Mouse (Mus musculus) midbrain, embryonic 14.5 days (tissue): ENCODE measurements around the gene Vmn1r189. TPM values are rescaled to one million over a fixed set of nuclear protein-coding genes. Genes with fewer than 3 reads are reported as not detected.
"Not testable (repeated sequence)": the region's sequence is repeated elsewhere in the genome, so short reads cannot be mapped to it uniquely, and the experiment has no call there.

Experiments
- ATAC-seq: fragments of 200-750 bp; cut with Nextera tagmentation; 2 replicates; pipeline ENCODE4 v1.8.0; 2017; ENCODE audit warnings: moderate number of reproducible peaks, moderate library complexity; ENCODE audit not compliant: low FRiP score, low TSS enrichment
- DNase-seq: peaks from one replicate; pipeline ENCODE4 v3.0.0-alpha.2; 2015
- H3K27ac ChIP-seq: fragments of 300-500 bp; sonication (generic); replicated peaks from 2 replicates; pipeline ENCODE4 v1.5.1; 2014; ENCODE audit warnings: mild to moderate bottlenecking, low read depth, low read length, moderate library complexity
- H3K27me3 ChIP-seq: fragments of 300-500 bp; sonication (generic); 2 replicates; pipeline ENCODE4 v1.6.1; 2014; ENCODE audit warnings: low read length, control low read depth, mixed read lengths; ENCODE audit not compliant: control insufficient read depth, insufficient read depth
- H3K36me3 ChIP-seq: fragments of 300-500 bp; sonication (generic); 2 replicates; pipeline ENCODE4 v1.6.1; 2014; ENCODE audit warnings: low read length, control low read depth; ENCODE audit not compliant: control insufficient read depth, insufficient read depth
- H3K4me1 ChIP-seq: fragments of 300-500 bp; sonication (generic); 2 replicates; pipeline ENCODE4 v1.6.1; 2014; ENCODE audit warnings: mild to moderate bottlenecking, antibody characterized with exemption, low read length, control low read depth; ENCODE audit not compliant: control insufficient read depth, insufficient read depth
- H3K4me2 ChIP-seq: fragments of 300-500 bp; sonication (generic); 2 replicates; pipeline ENCODE4 v1.6.1; 2014; ENCODE audit warnings: mild to moderate bottlenecking, low read length, moderate library complexity
- H3K4me3 ChIP-seq: fragments of 300-500 bp; sonication (generic); replicated peaks from 2 replicates; pipeline ENCODE4 v1.5.1; 2014; ENCODE audit warnings: low read depth, low read length
- H3K9ac ChIP-seq: fragments of 300-500 bp; sonication (generic); replicated peaks from 2 replicates; pipeline ENCODE4 v1.6.1; 2014; ENCODE audit warnings: mild to moderate bottlenecking, low read length, moderate library complexity
- H3K9me3 ChIP-seq: fragments of 300-500 bp; sonication (generic); 2 replicates; pipeline ENCODE4 v1.6.1; 2016; ENCODE audit warnings: low read length, control low read depth, mixed read lengths; ENCODE audit not compliant: control insufficient read depth
- WGBS: fragments of 180-500 bp; shearing (Covaris S2); extraction: QIAGEN DNeasy Blood & Tissue Kit; methylation state at CpG from one replicate; pipeline ENCODE4 v1.1.7; 2014; 5-methylcytosine and 5-hydroxymethylcytosine counted together
- polyA plus RNA-seq: library from polyadenylated mRNA; unstranded; fragments of >200 nt; fragmentation: Nextera tagmentation; extraction: Ambion mirVana; gene quantifications from 2 replicates; pipeline ENCODE4 v1.2.1, GENCODE M21; 2014

Vmn1r189 gene
- polyA plus RNA-seq, result not detected in 2 replicates

DNA sequence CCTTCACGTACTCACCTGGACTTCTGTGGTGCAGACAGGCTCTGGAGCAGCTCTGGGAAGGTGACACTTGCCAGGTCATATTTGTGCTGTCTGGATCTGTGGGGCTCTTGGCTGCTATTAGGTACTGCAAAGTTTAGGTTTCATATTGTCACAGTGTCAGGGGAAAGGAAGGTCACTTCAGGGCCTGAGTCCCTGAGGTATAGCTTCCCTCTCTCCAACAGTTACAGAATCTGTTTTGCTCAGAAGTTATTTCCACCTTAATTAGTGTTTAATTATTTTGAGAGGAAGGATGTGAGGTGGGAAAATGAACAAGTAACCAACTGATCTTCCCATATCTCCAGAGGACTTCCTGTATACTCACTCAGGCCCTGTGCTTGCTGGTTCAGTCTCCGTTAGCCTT lies at the start of gene Vmn1r189:
Gene Vmn1r189, minus strand, starts transcription at position 101 of the 400 bp plus-strand sequence.
- H3K27ac ChIP-seq, DNase-seq, H3K4me3 ChIP-seq, H3K4me2 ChIP-seq, H3K36me3 ChIP-seq, H3K9me3 ChIP-seq, H3K27me3 ChIP-seq, ATAC-seq, H3K4me1 ChIP-seq, H3K9ac ChIP-seq: not testable (repeated sequence)
- 89% methylated on average over 2 of the region's 2 CpGs for WGBS

DNA sequence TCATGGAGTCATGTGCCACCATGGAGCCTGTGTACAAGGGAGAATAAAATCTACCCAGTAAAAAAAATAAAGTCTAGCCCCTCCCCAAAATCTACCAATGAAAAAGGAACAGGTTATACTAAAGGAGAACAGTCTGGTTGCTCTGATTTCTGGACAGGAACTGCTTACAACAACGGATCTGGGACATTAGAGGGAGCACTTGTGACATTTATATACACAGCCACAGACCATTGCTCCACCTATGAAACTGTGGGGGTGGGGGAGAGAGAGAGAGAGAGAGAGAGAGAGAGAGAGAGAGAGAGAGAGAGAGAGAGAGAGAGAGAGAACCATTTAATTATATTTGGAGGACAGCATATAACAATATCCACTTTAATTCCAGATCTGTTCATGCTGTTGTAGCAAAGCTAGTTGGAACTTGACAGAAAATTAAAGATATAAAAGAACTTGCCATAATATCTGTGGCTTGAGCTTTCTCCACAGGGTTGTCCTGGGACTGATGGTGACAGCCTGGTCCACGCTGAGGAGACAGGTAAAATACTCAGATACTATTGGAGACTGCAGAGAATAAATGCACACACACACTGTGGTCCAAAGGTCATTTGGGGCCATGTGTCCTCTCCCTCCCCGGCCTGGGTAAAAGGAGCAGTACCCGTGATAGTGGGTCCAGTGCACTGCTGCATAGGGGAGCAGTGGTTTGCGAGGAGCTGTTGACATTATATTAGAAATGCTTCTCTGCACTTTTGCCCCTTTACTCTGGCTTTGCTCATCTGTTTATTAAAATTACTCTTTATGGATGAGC lies 31.1 kb upstream of the Vmn1r189 start:
- not testable (repeated sequence) for H3K27me3 ChIP-seq, H3K9me3 ChIP-seq, H3K4me1 ChIP-seq, H3K27ac ChIP-seq, ATAC-seq, H3K4me2 ChIP-seq, H3K4me3 ChIP-seq, H3K36me3 ChIP-seq, H3K9ac ChIP-seq
- peak; percentile 4 for DNase-seq
- 82% methylated on average over 5 of the region's 5 CpGs for WGBS

DNA sequence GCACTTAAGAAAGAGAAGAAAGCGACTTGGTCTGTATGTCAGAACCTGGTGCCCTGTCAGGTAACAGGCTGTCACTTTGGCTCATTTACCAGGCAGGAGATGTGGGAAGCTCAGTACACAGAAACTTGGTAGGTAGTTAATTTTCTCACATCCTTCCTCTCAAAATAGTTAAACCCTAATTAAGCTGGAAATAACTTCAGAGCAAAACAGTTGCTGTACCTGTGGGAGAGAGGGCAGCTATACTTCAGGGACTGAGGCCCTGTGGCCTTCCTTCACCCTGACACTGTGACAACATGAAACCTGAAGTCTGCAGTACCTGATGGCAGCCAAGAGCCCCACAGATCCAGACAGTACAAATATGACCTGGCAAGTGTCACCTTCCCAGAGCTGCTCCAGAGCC lies 21.5 kb downstream of the Vmn1r189 start, which contains the start of gene Vmn1r188:
Gene Vmn1r188, plus strand, starts transcription at position 301 of the 400 bp plus-strand sequence.
- not testable (repeated sequence) for H3K4me2 ChIP-seq, H3K4me3 ChIP-seq, ATAC-seq, DNase-seq, H3K4me1 ChIP-seq, H3K9me3 ChIP-seq, H3K9ac ChIP-seq, H3K36me3 ChIP-seq, H3K27me3 ChIP-seq, H3K27ac ChIP-seq
- WGBS, result 100% methylated on average over 1 of the region's 1 CpGs

DNA sequence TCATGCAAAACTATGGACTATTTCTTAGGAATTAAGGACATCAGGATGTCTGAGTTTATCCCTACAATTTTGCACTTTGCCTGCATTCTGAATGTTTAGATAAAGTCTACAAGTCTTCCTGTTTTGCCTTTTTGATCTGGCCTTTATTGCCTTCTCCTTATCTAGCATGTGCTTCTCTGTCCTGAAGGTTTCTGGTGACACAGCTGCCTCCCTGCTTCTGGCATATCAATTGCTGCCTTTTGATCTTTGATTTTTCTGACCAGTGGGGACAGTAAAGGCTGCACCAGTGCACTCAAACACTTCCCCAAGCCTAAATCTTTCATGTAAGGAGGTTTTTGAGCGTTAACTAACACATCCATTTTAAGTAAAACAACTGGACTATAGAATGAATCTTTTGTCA lies 42.2 kb downstream of the Vmn1r189 start:
- H3K27ac ChIP-seq, result no peak overlapping the region
- no peaks in the 10 kb centered on the region for H3K36me3 ChIP-seq
- DNase-seq, result no peak
- ATAC-seq, result no peak
- no peak overlapping the region for H3K9ac ChIP-seq
- no peaks in the 10 kb centered on the region for H3K4me1 ChIP-seq
- H3K4me3 ChIP-seq, result no peak overlapping the region
- no peaks in the 10 kb centered on the region for H3K27me3 ChIP-seq
- H3K9me3 ChIP-seq, result peaks cover 3% of the 10 kb centered on the region; the same call in 1 of the 2 replicates
- WGBS, result 74% methylated on average over 1 of the region's 1 CpGs
- H3K4me2 ChIP-seq, result no peak overlapping the region

DNA sequence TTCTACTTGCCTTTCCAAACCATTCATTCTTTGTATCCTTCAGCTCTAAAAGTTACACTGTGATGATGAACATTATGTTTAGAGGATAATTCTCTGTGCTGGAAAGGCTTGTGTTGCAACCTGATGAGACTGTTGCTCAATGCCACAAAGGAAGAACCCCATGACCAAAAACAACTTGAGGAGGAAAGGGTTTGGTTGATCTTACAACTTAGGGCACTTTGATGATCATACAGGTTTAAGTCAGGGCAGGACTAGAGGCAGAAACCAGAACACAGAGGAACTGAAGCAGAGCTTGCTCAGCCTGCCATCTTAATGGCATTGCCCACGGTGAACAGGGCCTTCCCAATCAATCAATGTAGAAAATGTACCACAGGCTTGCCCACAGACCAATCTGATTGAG lies 44.2 kb downstream of the Vmn1r189 start:
- Histone ChIP-seq H3K9me3 (peaks cover 2% of the 10 kb centered on the region; the same call in 1 of the 2 replicates), H3K4me2 (no peak overlapping the region), H3K9ac (no peak overlapping the region), H3K4me3 (no peak overlapping the region), H3K27ac (no peak overlapping the region), H3K36me3 (no peaks in the 10 kb centered on the region), H3K4me1 (no peaks in the 10 kb centered on the region), H3K27me3 (no peaks in the 10 kb centered on the region)
- no peak for ATAC-seq
- DNase-seq, result no peak
- WGBS, result 75% methylated on average over 1 of the region's 1 CpGs

DNA sequence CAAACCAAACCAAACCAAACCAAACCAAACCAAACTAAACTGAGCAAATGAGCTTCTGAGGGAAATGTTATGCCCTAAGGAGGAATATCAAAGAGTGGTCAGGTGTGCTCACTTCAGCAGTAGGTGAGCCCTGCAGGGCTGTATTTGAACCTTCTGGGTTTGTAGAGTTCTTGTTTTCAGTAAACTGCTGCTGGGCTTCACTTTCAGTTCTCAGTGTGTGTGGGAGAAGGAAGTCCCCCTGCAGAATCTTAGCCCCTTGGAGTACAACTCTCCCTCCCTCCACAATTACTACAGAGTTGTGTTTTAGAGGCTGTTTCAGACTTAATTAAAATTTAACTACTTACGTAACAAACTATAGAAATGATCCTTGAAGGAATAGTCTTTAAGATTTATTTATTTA lies 51.9 kb downstream of the Vmn1r189 start:
- H3K4me2 ChIP-seq, result no peak overlapping the region
- no peaks in the 10 kb centered on the region for H3K9me3 ChIP-seq
- H3K4me1 ChIP-seq, result peaks cover 4% of the 10 kb centered on the region; the same call in 1 of the 2 replicates
- 94% methylated on average over 1 of the region's 1 CpGs for WGBS
- no peak overlapping the region for H3K9ac ChIP-seq
- no peak overlapping the region for H3K4me3 ChIP-seq
- H3K27ac ChIP-seq, result no peak overlapping the region
- H3K27me3 ChIP-seq, result no peaks in the 10 kb centered on the region
- DNase-seq, result no peak
- ATAC-seq, result no peak
- no peaks in the 10 kb centered on the region for H3K36me3 ChIP-seq

DNA sequence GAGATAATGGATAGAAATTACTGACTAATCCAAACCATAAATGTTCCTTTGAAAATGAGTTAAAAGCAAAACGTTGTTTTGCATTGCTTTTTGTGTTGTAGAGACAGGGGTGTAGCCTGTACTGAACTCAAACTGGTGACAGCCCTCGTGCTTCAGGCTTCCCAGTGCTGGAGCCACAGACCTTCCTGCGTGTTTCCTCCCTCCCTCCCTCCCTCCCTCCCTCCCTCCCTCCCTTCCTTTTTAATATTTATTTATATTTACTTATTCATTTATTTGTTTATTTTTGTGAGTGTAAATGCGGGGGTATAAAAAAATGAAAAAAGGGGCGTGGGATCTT lies 54.1 kb downstream of the Vmn1r189 start:
- DNase-seq (no peak), ATAC-seq (0 out of 2 replicates have a peak, but pooled peaks have one; percentile 32)
- no peaks in the 10 kb centered on the region for H3K36me3 ChIP-seq
- peak overlapping the region; percentile 86 for H3K27ac ChIP-seq
- peak overlapping the region; percentile 49 for H3K4me3 ChIP-seq
- H3K4me1 ChIP-seq, result peaks cover 4% of the 10 kb centered on the region; the same call in 1 of the 2 replicates
- H3K27me3 ChIP-seq, result no peaks in the 10 kb centered on the region
- H3K9ac ChIP-seq, result peak overlapping the region; percentile 60
- H3K4me2 ChIP-seq, result peak overlapping the region; percentile 63
- no peaks in the 10 kb centered on the region for H3K9me3 ChIP-seq
- WGBS, result 12% methylated on average over 5 of the region's 5 CpGs

DNA sequence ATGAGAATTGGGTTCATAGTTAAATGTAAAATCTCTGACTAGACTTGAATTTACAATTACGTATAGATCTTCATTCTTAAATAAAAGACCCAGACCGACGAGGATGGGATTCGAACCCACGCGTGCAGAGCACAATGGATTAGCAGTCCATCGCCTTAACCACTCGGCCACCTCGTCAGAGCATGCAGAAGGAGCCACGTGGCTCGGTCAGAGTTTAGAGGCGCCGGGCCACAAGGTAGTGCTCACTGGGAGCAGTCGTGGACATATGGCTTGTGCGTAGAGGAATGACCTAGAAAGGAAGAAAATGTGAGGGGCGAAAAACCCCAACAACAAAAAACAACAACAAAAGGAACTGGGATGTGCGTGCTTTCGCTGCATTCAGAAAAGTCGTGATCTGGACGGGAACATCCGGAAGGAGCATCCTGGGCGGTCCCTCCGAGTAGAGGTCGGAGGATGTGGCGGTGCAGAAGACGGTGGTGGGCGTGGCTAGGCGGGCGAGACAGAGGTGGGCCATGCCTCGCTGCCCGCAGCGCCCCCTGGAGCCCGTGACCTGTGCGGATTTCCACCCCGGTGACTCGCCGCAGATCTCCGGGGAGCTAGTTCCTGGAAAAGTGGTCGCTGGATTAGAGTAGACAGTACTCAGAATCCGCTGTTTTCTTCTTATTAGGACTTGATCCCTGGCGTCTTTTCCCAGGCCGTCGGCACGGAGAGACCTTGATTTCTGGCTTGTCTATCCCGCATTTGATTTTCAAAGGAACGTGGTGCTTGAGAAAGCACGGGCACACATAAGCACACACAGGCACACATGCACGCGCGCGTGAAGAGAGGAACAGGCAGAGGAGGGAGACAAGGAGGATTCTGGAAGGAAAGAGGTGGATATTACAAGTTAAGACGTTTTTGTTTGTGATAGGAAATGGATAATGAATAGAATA lies 54.8 kb downstream of the Vmn1r189 start:
- H3K27ac ChIP-seq, result peak overlapping the region; percentile 86
- H3K4me1 ChIP-seq, result peaks cover 4% of the 10 kb centered on the region; the same call in 1 of the 2 replicates
- H3K4me2 ChIP-seq, result peak overlapping the region; percentile 63
- WGBS, result under 1% methylated on average over 52 of the region's 52 CpGs
- H3K9me3 ChIP-seq, result no peaks in the 10 kb centered on the region
- H3K9ac ChIP-seq, result peak overlapping the region; percentile 60
- H3K4me3 ChIP-seq, result peak overlapping the region; percentile 49
- peak; percentile 95 for DNase-seq
- peak; percentile 95 for ATAC-seq
- H3K36me3 ChIP-seq, result no peaks in the 10 kb centered on the region
- H3K27me3 ChIP-seq, result no peaks in the 10 kb centered on the region
